Mouse (Mus musculus) liver, postnatal 0 days (tissue): ENCODE results near the gene Nrg4.

Experiments used
- CTCF ChIP-seq: sonication (generic); IDR thresholded peaks from 2 replicates; pipeline ENCODE4 v1.5.1; 2016; ENCODE audit warnings: antibody characterized with exemption, low read depth
- EP300 ChIP-seq: IDR thresholded peaks from 2 replicates; pipeline ENCODE4 v1.6.1; 2016; ENCODE audit warnings: antibody characterized with exemption, low read depth, mild to moderate bottlenecking

GRCm38 (mm10) chr9:55257105-55257504 is 69.5 kb downstream of the Nrg4 start:
- TF ChIP-seq CTCF (no peak), EP300 (no peak)
